Mouse (Mus musculus) retina, adult 2 months (tissue): ENCODE measurements around the gene Zfp933.
"Not testable (repeated sequence)": the region's sequence is repeated elsewhere in the genome, so short reads cannot be mapped to it uniquely, and the experiment has no call there.

Experiments used
- DNase-seq: peaks from one replicate; pipeline ENCODE4 v3.0.0-alpha.2; 2012; ENCODE audit warnings: low read depth, low spot score

Zfp933 gene

DNA sequence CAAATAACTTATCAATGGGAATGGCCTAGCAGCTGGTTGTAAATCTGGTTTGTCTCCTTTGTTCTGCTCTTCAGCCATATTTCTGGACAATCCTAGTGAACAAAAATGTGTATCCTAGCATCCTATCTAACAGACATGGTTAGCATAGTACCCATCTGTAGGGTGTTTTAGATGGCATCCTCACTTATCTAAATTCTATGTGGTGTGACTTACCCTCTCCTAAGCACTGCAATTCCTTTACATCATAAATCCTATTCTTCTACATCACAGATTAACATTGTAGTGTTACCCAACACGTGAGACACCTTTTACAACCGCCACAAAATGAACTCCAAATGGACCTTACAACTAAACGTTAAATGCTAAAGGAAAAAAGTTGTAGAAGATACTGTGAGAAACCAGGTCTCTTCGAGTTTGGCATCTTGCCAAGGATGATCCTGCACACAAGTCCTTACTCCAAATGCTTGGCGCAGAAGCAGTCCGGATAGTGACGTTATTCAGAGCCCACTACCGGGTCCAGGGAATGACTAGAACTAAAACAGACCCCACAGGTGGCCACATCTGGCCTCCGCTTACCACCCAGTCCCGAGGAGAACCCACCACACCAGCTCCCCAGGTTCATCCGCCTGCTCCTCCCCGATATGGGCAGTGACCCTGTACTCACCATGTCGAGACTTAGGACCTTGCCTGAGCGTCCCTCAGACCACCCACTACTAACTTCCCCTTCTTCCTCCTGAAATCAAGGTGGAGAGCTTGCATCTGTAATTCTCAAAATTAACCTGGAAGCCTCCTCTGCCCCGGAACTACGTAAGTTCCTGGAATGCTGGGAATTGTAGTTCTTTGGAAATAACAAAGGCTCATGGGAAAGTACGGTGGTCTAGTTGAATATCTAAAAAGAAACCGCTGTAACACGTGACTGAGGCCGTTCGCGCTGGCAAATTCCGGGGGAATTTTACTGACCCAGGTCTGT, at the start of gene Zfp933:
TSS of gene Zfp933 (minus strand) at position 753 of the 970 bp plus-strand sequence.
- peak; percentile 83 for DNase-seq

DNA sequence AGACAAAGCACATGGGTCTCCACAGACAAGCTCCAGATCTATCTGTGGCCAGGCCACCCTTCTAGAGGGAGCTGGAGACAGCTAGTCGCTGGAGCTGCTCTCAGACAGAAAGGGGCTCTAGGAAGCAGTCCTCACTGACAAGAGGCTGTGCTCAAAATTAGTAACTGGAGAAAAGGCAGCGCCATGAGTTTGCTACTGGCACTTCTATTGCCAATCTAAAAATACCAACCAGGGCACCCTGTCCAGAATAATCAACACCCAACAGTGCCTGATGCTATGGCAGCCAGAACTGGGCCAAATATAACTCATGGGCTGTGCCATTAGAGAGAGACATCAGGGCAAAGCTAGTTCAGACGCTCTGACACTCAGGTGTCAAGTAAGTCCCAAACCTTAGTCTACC, 49.2 kb upstream of the Zfp933 start:
- DNase-seq: no peak

DNA sequence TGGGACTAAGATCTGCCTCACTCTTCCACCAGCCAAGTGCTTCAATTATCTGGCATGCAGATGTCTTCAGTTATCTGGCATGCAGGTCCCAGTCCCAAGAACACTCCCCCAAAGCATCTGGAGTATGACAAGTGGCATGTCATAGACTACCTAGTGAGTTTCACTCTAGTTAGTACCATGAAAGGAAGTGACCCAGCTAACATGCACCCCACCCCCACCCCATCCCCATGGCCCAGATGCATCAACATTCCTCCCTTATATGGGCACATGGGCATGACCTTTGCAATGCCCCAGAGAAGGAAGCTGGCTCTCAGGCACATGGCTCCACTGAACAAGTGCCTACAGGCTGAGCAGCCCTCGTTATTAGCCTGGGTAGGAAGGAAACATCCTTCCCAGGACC, 48.2 kb upstream of the Zfp933 start:
- DNase-seq: no peak

DNA sequence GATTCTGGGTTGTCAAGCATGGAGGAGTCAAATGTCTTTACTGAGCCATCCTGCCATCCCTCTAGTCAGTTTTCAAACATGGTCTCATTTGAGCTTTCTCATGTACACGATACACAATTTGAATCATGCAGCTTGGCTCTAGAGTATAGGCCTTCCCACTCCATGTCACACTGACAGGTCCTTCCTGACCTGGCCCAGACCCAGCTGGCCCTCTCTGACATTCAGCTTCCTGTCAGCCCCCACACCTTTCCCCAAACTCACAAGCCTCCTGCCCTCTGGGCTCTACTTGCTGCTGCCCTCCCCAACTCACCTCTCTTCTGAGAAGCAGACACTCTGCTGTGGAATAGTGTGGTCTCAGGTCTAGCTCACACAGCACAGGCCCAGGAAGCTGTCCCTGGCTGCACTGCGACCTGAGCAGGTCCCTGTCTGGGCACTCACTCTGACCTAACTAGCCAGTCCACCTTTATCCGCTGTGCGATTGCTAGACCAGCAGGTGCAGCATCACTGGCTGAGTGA, 47.7 kb upstream of the Zfp933 start:
- DNase-seq: no peak

DNA sequence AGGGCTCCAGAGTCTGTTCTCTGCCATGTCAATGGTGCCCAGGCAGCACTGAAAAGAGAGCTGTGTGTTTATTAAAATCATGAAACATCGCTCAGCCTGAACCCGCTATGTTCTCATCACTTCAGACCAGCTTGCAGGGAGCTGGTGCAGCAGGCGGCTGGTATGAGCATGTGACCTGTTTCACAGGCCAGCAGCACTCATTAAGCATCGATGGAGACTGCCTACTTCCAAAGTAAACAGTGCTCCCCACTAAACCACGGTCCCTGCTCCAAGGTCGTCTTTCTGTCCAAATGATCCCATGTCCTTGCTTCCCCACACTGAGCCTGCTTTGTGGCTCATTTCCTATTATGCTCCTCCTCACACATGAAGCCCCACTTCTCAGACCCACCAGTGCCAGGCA, 42.2 kb upstream of the Zfp933 start:
- no peak for DNase-seq

DNA sequence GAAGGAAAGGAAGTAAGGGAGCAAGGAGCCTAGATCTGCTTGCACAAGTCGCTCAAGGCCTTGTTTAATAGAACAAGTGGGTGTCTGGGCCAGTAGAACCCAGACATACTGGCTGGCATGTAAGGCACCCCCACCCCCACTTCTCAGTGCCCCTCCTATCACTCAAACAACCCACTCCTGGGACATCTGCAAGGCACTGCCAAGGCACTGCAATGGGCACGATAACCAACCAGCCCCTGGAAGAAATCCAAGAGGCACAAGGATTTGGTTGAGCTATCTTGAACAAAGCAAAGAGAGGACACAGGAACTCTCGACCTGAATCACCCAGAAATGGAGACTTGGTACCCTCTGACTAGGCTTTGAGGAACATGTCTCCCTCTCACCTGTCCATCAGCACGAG, 40.1 kb upstream of the Zfp933 start:
- DNase-seq: no peak

DNA sequence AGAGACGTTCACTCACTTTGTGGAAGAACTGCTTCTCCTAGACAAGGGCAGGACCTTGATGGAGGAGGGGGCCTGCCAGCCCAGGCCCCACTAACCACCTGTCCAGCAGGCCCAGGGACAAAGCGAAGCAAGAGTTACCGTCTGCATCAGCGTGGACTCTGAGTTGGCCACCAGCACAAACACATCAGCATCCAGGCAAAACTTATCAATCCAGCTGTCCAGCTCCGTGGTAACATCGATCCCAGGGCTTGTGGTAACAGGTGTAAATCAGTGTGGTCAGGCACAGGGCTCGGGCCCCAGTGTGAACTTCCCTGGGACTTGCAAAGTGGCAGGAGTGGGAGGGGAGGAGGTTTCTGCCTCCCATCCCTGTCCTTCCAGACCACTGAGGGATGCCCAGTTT, 39.1 kb upstream of the Zfp933 start:
- DNase-seq: no peak

DNA sequence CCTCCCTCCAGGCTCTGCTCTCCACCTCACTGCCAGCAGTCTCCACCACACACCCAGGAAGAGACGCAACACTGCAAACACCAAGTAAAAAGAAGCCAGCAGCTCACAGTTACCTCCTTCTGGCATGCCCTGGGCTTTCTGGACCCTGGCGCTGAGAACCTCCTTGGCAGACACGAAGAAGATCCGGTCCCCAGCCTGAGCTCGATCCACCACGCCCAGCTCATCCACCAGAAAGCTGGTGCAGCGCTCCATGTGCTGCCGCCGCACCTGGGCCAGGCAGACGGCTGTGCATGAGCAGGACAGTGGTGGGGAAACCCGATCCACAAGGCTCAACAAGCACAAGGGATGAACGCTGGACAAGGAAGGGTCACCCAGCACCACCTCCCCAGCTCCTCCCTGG, 38.0 kb upstream of the Zfp933 start:
- no peak for DNase-seq

DNA sequence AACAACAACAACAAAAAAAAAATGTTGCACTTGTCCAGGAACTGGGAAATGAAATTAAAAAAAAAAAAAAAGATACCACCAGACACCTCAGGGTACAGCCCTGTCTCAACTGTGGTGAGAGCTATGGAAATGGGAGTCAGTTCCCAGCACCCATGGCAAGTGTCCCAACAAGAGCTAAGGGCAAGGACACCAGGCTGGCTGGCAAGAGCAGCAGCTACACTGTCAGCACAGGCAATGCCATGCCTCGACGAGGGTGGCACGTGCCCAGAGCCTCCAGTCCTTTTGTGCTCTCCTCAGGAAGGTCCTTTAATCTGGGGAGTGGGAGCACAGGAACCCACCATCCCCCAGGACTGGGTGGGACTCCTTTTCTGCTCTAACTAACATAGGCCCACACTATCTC, 36.0 kb upstream of the Zfp933 start:
- DNase-seq: no peak

DNA sequence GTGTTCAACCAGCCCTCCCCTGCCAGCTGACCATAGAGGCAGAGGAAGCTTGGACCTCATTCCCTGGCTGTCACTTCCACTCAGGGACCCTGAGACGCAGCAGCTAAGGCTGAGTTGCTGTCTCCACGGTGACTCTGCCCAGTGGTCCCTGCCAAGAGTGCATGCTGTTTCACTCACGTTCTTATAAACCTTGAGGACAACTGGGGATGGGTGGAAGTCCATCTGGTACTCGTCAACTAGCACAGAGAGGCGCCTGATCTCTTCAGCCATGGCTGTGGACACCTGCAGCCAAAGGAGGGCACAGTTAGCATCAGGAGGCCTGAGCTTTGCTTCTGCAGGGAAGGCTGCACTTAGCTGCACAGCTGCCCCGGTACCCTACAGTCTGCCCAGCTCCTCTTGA, 34.9 kb upstream of the Zfp933 start:
- DNase-seq: no peak

DNA sequence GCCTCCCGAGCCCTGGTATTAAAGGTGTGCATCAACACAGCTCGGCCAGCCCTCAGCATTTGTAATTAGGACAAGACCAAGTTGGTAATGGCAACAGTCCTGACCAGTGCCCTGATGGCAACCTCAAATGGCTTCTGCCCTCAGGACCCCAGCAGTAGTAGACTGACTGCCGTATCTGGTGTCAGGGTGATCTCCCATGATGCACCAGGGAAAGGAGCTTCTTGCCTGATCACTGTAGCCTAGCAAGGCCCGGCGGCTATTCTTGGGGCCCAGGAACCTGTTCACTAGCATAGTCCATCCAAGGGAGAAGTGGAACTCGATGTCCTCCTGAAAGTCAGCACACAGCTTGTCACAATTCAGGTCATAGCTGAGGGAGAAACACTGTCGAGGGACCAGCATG, 33.6 kb upstream of the Zfp933 start:
- no peak for DNase-seq

DNA sequence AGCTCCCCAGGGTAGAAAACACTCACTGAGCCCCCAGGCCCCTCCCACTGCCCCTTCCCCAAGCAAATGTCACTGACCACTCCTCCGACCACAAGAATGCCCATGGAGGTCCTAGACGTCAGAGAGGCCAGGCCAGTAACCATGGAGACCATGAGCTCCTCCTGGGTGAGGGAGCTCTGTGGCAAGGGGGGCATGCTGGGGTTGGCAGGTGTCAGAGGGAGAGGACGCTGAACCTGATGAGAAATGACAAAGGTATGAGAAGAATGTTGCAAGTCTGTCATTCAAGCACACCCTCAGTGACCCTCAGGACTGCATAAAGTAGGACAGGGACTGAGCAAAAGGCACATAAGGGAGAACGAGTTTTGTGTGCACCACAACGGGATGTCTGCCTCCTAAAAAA, 31.7 kb upstream of the Zfp933 start:
- DNase-seq: no peak

DNA sequence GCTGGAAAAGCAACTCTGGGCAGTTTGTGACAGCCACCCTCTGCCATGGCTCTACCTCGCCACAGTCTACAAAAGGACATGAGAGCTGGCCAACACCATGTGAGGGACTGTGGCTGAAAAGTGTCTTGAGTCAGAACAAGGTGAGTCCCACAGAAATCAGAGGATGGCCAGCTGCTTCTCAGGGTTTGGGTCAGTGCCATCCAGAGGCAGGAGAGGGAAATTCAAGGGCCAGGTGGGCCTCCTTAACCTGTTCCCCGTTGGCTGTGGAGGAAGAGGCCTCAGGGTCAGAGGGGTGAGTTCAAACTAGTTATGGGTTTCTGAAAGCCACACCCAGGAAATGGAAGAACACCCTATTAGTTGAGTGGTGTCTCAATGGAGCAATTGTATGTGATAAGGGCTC, 31.3 kb upstream of the Zfp933 start:
- DNase-seq: no peak

DNA sequence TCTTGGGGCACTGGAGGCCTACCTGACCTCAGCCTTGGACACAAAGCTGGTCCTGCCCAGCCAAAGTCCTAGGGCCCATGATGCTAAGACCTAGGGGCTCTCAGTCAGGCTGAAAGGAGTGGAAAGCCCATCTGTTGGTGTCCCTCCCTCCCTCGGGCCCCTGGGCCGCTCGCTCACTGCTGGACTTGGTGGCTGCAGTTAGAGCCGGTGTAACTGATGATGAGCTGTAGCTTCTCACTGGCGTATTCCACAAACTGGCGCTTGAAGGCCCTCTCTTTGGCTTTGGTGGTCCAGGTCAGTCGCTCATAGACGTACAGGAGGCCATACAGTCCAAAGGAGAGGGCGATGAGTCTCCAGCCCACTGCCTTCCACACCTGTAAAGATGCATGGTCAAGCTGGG, 30.4 kb upstream of the Zfp933 start:
- no peak for DNase-seq

DNA sequence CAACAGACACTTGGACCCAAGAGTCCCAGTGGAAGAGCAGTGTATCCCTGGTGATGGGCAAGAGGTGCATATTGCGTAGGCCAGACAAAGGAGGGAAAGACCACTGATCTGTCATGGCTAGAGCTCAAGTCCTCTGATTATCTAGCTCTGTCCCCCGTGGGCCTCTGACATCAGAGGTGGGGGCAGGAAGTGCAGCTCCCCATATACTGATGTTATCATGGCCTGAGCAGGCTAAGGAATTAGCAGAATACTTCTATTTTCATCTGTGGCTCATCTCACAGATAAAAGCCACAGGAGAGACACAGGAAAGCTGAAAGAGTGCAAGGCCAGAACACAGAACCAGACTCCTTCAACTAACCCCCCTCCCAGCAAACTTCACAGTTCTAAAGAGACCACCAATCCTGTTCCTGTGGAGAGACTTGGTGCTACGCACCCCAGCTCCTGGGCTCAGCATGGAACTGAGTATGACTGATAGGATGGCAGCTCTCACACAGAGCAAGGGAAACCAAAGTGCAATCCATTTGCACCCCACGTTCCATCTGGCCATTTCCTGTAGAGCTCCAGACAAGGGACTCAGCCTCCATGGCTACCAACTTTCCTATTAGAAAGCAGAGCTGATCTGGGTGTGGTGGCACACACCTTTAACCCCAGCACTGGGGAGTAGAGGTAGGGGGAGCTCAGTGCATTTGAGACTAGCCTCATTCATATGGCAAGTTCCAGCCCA, 27.8 kb upstream of the Zfp933 start:
- DNase-seq: no peak

DNA sequence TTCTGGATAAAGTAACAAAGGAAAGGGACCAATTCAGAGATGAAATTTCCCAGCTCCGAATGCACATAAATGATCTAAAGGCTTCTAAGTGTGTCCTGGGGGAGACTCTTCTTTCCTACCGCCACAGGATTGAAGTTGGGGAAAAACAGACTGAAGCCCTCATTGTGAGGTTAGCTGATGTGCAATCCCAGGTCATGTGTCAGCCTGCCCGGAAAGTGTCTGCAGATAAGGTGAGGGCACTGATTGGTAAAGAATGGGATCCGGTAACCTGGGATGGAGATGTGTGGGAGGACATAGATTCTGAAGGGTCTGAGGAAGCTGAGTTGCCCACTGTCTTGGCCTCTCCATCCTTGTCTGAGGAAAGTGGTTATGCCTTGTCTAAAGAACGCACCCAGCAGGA, 21.1 kb upstream of the Zfp933 start:
- no peak for DNase-seq

DNA sequence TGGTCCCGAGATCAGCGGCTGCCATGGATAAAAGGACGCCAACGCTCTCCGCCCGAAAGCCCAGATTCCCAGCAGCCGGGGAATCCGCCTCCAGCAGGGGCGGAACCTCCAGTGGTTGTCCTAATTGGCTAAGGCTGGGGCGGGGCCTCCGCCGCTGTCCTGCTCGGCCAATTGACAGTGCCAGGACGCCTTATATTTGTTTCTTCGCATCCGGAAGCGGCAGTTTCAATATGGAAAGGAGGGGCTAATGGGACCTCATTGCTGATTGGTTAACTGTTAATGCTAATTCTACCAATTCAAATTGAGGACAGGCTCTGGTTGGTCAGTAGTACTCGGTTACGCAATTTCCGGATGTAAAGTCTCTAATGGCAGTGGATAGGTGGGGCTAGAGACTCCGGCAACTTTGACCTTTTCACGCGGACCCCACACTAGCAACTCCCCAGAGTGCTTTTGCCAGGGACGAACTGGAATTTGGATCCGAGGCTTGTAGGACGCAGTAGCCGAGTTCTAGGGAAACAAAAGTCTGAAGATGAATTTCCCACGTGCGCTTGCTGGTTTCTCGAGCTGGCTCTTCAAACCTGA, 20.4 kb upstream of the Zfp933 start, which contains the start of the genes Miip and Fv1:
TSS of gene Miip (minus strand) at position 367 of the 582 bp plus-strand sequence.
TSS of gene Fv1 (plus strand) at position 530 of the 582 bp plus-strand sequence.
- peak; percentile 93 for DNase-seq

DNA sequence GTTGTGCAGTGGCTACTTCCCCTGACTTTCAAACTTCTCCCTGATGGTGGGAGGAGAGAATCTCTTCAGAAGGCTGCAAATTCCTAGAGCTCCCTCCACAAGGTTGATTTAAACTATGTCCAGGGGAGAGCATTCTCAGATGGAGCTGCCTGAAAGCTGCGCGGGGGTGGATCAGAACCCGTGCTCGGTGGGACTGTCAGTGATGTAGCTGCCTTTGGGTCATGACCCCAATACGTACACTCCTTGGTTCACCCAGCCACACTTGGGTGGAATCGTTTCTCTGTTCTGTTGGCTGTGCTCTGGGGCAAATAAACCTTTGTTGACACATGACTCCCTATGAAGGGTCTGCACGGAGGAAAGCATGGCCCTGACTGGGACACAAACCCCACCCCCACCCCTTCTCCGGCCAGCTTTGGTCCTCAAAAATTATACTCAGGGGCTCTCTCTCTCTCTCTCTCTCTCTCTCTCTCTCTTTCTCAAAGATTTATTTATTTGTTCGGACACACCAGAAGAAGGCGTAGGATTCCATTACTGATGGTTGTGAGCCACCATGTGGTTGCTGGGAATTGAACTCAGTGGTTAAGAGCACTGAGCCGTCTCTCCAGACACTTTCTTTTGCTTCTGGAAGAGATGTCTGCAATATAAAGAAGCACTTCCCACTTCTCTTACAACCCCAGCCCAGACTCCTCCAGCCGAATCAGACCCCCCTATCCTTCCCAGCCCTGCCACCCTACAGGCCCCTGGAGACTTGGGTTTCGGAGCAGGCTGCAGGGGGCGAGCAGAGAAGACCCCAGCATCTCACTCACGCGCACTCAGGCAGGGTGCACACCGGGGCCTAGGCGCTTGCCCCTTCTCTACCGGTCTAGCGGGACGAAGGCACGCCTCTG, 19.6 kb upstream of the Zfp933 start:
- DNase-seq: no peak

DNA sequence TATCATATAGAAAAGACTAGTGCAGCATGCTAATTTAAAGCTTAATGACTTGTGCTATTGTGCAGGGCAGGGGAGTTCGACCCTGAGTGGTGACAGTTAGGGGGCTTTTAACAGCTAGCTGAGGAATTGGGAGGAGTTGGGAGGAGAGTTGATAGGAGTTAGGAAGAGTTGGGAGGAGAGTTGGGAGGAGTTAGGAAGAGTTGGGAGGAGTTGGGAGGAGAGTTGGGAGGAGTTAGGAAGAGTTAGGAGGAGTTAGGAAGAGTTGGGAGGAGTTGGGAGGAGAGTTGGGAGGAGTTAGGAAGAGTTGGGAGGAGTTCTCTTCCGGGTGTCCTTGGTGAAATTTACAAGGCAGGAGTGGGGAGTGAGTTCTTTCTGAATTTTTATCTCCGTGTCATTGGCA, 18.6 kb upstream of the Zfp933 start:
- not testable (repeated sequence) for DNase-seq

DNA sequence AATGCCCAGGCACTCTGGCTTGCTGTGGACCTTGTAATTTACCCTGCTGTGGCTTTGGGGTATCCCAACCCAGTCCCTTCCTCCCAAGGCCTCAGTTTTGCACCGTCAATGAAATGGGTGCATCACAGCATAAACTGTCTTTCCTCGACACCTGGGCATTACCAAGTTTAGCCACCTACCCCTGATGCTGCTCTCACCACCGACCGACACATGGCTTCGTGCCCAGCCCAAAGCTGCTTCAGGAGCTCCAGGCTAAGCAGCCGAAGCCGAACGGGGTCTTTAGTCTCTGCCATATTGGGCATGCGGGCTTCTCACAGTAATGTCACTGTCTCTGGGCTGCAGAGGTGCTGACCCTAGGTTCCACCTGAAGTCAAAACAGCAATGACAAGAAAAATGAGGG, 17.9 kb upstream of the Zfp933 start:
- no peak for DNase-seq

DNA sequence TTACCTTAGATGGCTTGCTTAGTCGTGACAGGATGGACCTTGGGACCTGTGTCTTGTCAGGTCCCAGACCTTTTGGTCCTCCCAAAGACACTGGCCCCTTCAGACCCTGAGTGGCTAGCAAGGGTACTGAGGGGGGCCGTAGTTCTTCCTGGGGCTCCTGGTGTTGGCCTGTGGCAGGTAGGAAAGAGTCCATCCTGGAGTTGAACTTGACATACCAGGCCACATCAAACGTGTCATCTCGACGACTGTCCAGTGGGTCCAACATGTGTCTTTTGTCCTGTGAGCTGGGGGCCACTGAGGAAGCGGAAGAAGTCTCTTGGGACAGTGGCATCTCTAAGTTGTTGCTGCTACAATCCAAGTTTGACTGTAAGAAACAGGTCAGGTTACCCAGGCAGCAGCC, 17.5 kb upstream of the Zfp933 start:
- no peak for DNase-seq
